Mouse (Mus musculus) megakaryocyte, embryonic 14.5 days (primary cell): ENCODE data around the gene Gemin5.

Source experiments
- FLI1 ChIP-seq: IDR thresholded peaks from 2 replicates; pipeline ENCODE4 v1.6.1; 2012; ENCODE audit warnings: low read length, inconsistent platforms, mixed read lengths
- GATA1 ChIP-seq: IDR thresholded peaks from 3 replicates; pipeline ENCODE4 v1.6.1; 2012; ENCODE audit warnings: mixed read lengths, low read length, inconsistent platforms, borderline replicate concordance

DNA sequence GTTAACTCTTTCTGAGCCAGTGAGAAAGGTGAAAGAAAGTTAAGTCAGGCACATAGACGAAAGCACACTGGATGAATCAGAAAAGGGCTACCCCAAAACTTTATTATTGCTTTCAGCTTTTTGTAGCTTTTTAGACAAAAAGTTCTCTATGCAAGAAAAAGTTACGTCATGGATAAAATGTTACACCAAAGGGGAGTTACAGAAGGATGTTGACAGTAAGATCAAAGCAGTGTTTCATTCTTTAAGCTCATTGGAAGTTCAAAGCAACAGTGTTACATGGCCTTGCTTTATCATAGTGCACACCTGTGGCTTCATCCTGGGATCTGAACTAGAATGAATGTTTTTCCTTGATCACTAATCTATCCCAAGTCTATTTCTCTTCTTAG is 43.3 kb upstream of the Gemin5 start:
- no peak for TF ChIP-seq FLI1
- TF ChIP-seq GATA1: no peak
